Mouse (Mus musculus): ENCODE measurements around the gene Sox5.

DNA sequence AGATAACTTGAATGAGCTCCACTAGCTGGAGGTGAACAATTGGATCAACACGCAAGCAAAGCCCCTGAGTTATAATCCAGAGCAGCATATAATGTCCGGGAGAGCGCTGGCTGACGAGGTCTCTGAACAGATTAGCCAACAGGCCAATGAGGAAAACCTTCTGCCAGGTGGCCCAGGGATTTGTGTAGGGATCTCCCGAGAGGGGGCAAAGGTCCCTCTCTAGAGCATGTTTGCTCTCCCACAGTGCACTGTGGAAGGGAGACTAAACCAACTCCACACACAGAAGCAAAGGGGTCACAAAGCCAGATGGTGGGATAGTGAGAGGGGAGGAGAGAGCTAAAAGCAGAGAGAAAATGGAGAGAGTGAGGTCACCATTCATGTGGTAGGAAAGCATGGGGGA is 128.9 kb downstream of the Sox5 start:
- TF ChIP-seq POLR2A (IDR thresholded peaks at IDR 0.05; ENCODE audit: low read depth, low read length), result no peak
- no peak for TF ChIP-seq CTCF (IDR thresholded peaks at IDR 0.05; ENCODE audit: borderline replicate concordance, insufficient read depth, low read length)

All from embryonic fibroblast, embryonic 13.5 days (primary cell).